ENCODE assay signal across 10 mouse cellular contexts in the genomic region with DNA sequence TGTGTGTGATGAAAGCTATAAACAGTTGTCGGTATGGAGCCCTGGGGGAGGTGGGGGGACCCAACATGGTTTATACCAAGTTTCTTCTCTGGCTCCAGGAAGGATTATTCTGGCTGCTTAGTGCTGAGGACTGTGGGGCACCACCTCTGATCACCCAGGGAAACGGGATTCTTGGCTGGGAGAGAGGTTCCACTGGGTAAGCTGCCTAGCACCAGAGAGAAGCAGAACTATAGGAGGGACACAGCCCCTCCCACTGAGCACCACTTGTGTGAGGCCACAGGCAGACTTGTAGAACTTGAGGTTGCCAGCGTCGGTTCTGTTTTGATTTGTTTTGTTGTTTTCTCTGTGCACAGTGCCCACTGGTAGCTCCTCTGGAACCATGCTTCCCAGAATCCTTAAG. TPM values are rescaled to one million over a fixed set of nuclear protein-coding genes. Genes with fewer than 3 reads are reported as not detected.
A peak's percentile ranks its signal among the peaks of the same experiment; 100 is the strongest.
DNase-seq lines count a peak whose midpoint lies in the region.
"Had no signal": no experiment of that assay in that cellular context is flagged by ENCODE, and none has a peak within 500 bp of the region (broad histone marks: within the 10 kb centered on the region; RNA-seq: fewer than 3 reads in every experiment).

No protein-coding gene starts in this region.

- peak; percentile 29 to 33 for DNase-seq in frontal cortex, postnatal 10 days (ENCODE audit: low spot score in 2 of 2)
- no peak for DNase-seq in frontal cortex, postnatal 25 days (ENCODE audit: low spot score in 2 of 2)
- peak; percentile 27 to 39 for DNase-seq in left cerebral cortex, postnatal 10 days (ENCODE audit: extremely low spot score in 1 of 2, low spot score in 2 of 2)
- DNase-seq in left cerebral cortex, adult 9 months (ENCODE audit: low spot score in 2 of 2), result no peak
- peak; percentile 50 to 70 for DNase-seq in right cerebral cortex, postnatal 10 days (ENCODE audit: low spot score in 2 of 2)
- DNase-seq in right cerebral cortex, postnatal 36 days (ENCODE audit: low spot score in 2 of 2), result no peak
- DNase-seq in thymus, postnatal 25 days, result no peak
- DNase-seq: embryo, embryonic 11 days; gastrocnemius, postnatal 14 days; thymus, postnatal 4 days had no signal

- intact Hi-C loops in left cerebral cortex, postnatal 10 days (cut with DNase I), result loop anchor here (5.0 kb wide), 1 partner anchor 197 kb away; no protein-coding TSS in a partner anchor

RNA-seq across cellular contexts. Expression of a gene that starts 1.5 kb away (rescaled TPM):
- 10 to 100 TPM; 36.6 to 41.6 TPM for total RNA-seq in left cerebral cortex, postnatal 10 days (2021)

RNA-seq across cellular contexts. Expression of a gene that starts 5.1 kb away (rescaled TPM):
- total RNA-seq in left cerebral cortex, postnatal 10 days (2021), result 10 to 100 TPM; 23.8 to 27.6 TPM

RNA-seq across cellular contexts. Expression of a gene that starts 40.3 kb away (rescaled TPM):
- 10 to 100 TPM; 13.9 to 14.5 TPM for total RNA-seq in left cerebral cortex, postnatal 10 days (2021)

Comparison
In these comparisons a context has a peak if more than half of its experiments do, and no peak if none do; other contexts are left out.
1. DNase-seq: peak in frontal cortex, postnatal 10 days (2 of 2), left cerebral cortex, postnatal 10 days (2 of 2) and right cerebral cortex, postnatal 10 days (2 of 2); none in frontal cortex, postnatal 25 days (0 of 2), left cerebral cortex, adult 9 months (0 of 2), right cerebral cortex, postnatal 36 days (0 of 2) and thymus, postnatal 25 days (single experiment).